Mouse (Mus musculus) embryonic fibroblast, embryonic 13.5 days (primary cell): Measurements from ENCODE around the gene Kif11.

ENCODE experiments used
- CTCF ChIP-seq: IDR thresholded peaks from 2 replicates; pipeline ENCODE4 v1.5.1; 2011; ENCODE audit warnings: mild to moderate bottlenecking, control low read depth, low read length, moderate library complexity, borderline replicate concordance; ENCODE audit not compliant: insufficient read depth
- POLR2A ChIP-seq: IDR thresholded peaks from 2 replicates; pipeline ENCODE4 v1.6.1; 2011; ENCODE audit warnings: low read depth, mild to moderate bottlenecking, control low read depth, low read length, moderate library complexity

GRCm38 (mm10) chr19:37400936-37401335 lies 24.7 kb downstream of the Kif11 start:
- TF ChIP-seq CTCF (no peak), POLR2A (no peak)
